Mouse (Mus musculus): ENCODE data around the gene Rrm2. TPM values are rescaled to one million over a fixed set of nuclear protein-coding genes. Genes with fewer than 3 reads are reported as not detected.

Rrm2 gene
- polyA plus RNA-seq, 1 experiment from 2014 or later, result 160 TPM

DNA sequence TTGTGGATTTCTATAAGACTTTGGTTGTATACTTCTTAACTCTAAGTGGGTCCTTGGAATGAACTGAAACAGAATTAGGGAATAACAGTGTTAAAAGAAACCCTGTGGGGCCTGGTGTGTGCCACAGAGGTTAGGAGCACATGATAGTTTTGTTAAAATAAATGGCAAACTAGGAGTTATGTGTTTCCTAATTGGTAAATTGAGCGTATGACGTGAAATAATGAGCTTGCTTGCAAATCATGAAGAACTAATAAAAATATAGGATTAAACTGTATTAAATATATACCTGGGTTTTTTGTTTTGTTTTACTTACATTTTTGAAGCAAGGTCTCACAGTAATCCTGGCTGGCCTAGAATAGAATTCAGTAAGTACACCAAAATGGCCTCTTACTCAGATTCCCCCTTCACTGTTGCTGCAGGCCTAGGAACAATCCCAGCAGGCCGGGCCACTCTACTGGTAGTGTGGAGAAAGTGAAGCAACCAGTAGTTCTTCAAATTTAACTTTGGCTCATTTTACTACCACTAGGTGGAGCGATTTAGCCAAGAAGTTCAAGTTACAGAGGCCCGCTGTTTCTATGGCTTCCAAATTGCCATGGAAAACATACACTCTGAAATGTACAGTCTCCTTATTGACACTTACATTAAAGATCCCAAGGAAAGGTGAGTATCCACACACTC lies 1.9 kb downstream of the Rrm2 start:
- 0 out of 2 replicates have a peak, but pooled peaks have one; percentile 10 for ATAC-seq (replicated peaks; ENCODE audit: low FRiP score, low TSS enrichment, low read depth)
- Histone ChIP-seq H3K36me3 (ENCODE audit: control insufficient read depth, insufficient read depth, low read length) (peaks cover 44% of the 10 kb centered on the region), H3K9ac (ENCODE audit: low read length) (peak overlapping the region; percentile 83), H3K4me1 (replicated peaks; ENCODE audit: control insufficient read depth, insufficient read depth, low read length) (peaks cover 22% of the 10 kb centered on the region), H3K27me3 (replicated peaks; ENCODE audit: control insufficient read depth, insufficient read depth, low read length) (no peaks in the 10 kb centered on the region), H3K4me3 (ENCODE audit: low read depth, low read length) (peak overlapping the region; percentile 91), H3K27ac (ENCODE audit: low read depth) (peak overlapping the region; percentile 80), H3K9me3 (ENCODE audit: control insufficient read depth, low read length) (no peaks in the 10 kb centered on the region), H3K4me2 (ENCODE audit: low read length) (peak overlapping the region; percentile 62)
- WGBS, result 35% methylated on average over 5 of the region's 5 CpGs
- DNase-seq (ENCODE audit: low spot score), result peak; percentile 65

DNA sequence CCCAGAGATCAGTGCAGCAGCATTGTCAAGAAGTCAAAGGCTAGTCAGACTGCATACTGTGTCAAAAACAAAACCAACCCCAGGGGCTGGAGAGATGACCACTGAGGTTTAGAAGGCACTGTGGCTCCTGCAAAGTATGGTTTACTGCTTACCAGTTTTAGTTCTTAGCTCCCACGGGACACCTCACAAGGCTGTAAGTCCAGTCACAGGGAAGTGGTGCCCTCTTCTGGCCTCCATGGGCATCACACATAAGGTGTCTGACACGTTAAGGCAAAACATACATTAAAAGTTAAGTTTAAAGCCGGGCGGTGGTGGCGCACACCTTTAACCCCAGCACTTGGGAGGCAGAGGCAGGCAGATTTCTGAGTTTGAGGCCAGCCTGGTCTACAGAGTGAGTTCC lies 2.6 kb downstream of the Rrm2 start:
- H3K9ac ChIP-seq (ENCODE audit: low read length), result no peak overlapping the region
- peak overlapping the region; percentile 62 for H3K4me2 ChIP-seq (ENCODE audit: low read length)
- peaks cover 22% of the 10 kb centered on the region for H3K4me1 ChIP-seq (replicated peaks; ENCODE audit: control insufficient read depth, insufficient read depth, low read length)
- ATAC-seq (replicated peaks; ENCODE audit: low FRiP score, low TSS enrichment, low read depth) (no peak), DNase-seq (ENCODE audit: low spot score) (no peak)
- H3K4me3 ChIP-seq (ENCODE audit: low read depth, low read length), result peak overlapping the region; percentile 6; the same call in 1 of the 2 replicates
- peaks cover 45% of the 10 kb centered on the region for H3K36me3 ChIP-seq (ENCODE audit: control insufficient read depth, insufficient read depth, low read length)
- no peak overlapping the region for H3K27ac ChIP-seq (ENCODE audit: low read depth)
- 67% methylated on average over 5 of the region's 5 CpGs for WGBS
- H3K9me3 ChIP-seq (ENCODE audit: control insufficient read depth, low read length), result no peaks in the 10 kb centered on the region
- no peaks in the 10 kb centered on the region for H3K27me3 ChIP-seq (replicated peaks; ENCODE audit: control insufficient read depth, insufficient read depth, low read length)

DNA sequence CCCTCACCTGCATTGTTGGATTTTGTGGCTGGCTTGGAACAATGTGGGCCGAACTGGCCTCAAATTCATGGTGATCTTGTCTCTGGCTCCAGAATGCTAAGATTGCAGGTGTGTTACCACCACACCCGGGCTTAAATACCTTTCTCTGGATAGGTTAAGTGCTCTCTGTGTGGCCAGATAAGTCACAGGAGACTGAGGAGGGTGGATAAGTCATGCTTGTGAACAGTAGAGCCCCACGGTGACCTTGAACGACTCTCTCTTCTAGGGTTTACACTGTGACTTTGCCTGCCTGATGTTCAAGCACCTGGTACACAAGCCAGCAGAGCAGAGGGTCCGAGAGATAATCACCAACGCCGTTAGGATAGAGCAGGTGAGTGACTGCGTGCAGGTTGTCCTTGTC lies 4.4 kb downstream of the Rrm2 start:
- Histone ChIP-seq H3K27me3 (replicated peaks; ENCODE audit: control insufficient read depth, insufficient read depth, low read length) (no peaks in the 10 kb centered on the region), H3K36me3 (ENCODE audit: control insufficient read depth, insufficient read depth, low read length) (peaks cover 45% of the 10 kb centered on the region), H3K9ac (ENCODE audit: low read length) (peak overlapping the region; percentile 18; the same call in 1 of the 2 replicates), H3K4me2 (ENCODE audit: low read length) (no peak overlapping the region), H3K4me1 (replicated peaks; ENCODE audit: control insufficient read depth, insufficient read depth, low read length) (peaks cover 11% of the 10 kb centered on the region), H3K9me3 (ENCODE audit: control insufficient read depth, low read length) (no peaks in the 10 kb centered on the region), H3K4me3 (ENCODE audit: low read depth, low read length) (no peak overlapping the region), H3K27ac (ENCODE audit: low read depth) (no peak overlapping the region)
- ATAC-seq (replicated peaks; ENCODE audit: low FRiP score, low TSS enrichment, low read depth), result no peak
- no peak for DNase-seq (ENCODE audit: low spot score)
- 77% methylated on average over 8 of the region's 8 CpGs for WGBS

DNA sequence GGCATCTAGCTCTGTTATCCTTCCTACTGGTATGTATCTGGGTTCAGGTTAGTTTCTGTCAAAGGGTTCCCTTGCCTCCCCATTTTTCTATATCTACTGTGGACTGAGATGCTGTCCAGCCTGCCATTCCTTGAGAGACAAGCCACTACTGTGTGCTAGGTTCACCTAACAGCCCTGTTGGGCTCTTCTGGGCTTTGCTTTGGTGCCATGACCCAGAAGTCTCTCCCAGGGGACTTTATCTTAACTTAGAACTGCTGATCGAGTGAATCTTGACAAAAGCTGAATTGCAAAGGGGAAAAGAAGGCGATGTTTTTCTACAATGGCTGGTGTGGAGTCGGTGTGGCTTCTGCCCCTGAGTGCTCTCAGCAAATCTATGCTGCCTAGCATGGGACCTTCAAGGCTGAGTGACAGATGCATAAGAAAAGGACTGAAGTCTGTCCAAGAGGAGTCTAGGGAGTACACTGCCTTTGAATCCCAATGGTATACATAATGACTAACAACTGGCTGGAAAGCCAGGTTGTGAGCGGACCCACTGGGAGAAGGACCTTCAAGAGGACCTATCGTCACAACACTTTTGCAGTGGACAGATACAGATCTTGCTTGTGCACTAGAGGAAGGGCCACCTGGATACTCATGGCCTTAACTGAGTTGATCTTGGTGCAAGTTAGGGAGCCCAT lies 6.7 kb downstream of the Rrm2 start:
- Histone ChIP-seq H3K36me3 (ENCODE audit: control insufficient read depth, insufficient read depth, low read length) (peaks cover 45% of the 10 kb centered on the region), H3K4me3 (ENCODE audit: low read depth, low read length) (no peak overlapping the region), H3K27me3 (replicated peaks; ENCODE audit: control insufficient read depth, insufficient read depth, low read length) (no peaks in the 10 kb centered on the region), H3K4me2 (ENCODE audit: low read length) (no peak overlapping the region), H3K9me3 (ENCODE audit: control insufficient read depth, low read length) (no peaks in the 10 kb centered on the region), H3K4me1 (replicated peaks; ENCODE audit: control insufficient read depth, insufficient read depth, low read length) (peaks cover 5% of the 10 kb centered on the region), H3K9ac (ENCODE audit: low read length) (no peak overlapping the region), H3K27ac (ENCODE audit: low read depth) (no peak overlapping the region)
- WGBS, result 78% methylated on average over 5 of the region's 5 CpGs
- ATAC-seq (replicated peaks; ENCODE audit: low FRiP score, low TSS enrichment, low read depth) (no peak), DNase-seq (ENCODE audit: low spot score) (no peak)

DNA sequence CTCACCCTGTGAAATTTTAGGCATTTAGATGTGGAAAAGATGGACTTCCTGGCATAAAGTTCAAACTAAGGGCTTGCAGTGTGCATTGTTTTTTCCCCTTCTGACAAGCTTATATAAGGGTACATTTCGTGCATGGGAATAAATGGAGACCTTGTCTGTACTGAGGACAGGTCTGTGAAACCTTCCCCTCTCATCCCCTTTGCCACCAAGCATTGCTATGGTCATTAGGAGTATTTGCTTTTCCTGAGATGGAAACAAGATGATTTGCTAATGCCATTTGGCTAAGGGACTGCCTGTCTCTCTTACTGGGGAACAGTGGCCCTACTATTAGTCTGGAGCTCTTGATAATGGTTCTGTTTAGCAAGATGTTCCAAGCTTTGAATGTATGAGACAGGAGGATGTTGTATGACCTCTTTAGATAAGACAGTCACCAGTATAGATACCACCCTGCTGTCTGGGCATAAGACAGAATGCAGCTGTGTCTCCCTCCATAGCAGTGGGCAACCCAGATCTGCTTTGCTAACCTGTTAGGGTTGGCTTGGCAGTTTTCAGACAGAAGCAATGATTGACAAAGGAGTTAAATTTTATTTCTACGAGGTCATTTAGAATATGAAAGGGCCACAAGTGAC lies 7.3 kb downstream of the Rrm2 start:
- no peak for ATAC-seq (replicated peaks; ENCODE audit: low FRiP score, low TSS enrichment, low read depth)
- 73% methylated on average over 2 of the region's 2 CpGs for whole genome bisulfite sequencing
- H3K27ac ChIP-seq (ENCODE audit: low read depth), result no peak overlapping the region

DNA sequence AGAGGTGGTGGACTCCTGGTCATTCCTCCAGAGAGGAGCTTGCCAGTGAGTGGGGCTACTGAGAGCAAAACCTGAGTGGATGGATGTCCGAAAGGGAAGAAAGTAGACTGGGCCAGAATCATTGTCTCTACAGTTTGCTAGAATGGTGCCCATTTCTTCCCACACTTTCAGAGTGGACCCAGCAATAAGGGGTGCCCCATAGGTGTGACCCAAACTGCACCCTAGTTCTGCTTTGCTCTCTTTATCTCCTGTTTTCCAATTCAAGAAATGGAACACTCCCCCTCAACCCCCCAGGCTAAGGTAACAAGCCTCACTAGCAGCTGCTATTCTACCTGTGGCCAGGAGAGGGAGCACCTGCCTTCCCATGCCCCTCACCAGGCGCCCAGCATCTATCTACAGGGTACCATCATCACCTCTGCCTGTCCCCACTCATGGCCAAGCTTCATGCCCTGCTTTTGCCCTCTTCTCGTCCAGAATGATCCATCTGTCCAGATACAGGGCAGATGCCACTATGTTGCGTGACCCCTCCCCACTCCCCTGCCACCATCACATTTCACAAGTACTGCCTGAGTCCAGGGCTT lies 8.8 kb downstream of the Rrm2 start:
- H3K9ac ChIP-seq (ENCODE audit: low read length), result no peak overlapping the region
- no peaks in the 10 kb centered on the region for H3K4me1 ChIP-seq (replicated peaks; ENCODE audit: control insufficient read depth, insufficient read depth, low read length)
- no peak overlapping the region for H3K4me3 ChIP-seq (ENCODE audit: low read depth, low read length)
- H3K36me3 ChIP-seq (ENCODE audit: control insufficient read depth, insufficient read depth, low read length), result peaks cover 31% of the 10 kb centered on the region
- H3K27me3 ChIP-seq (replicated peaks; ENCODE audit: control insufficient read depth, insufficient read depth, low read length), result no peaks in the 10 kb centered on the region
- WGBS, result 46% methylated on average over 4 of the region's 4 CpGs
- peak; percentile 38; the same call in 1 of the 2 replicates for ATAC-seq (replicated peaks; ENCODE audit: low FRiP score, low TSS enrichment, low read depth)
- H3K4me2 ChIP-seq (ENCODE audit: low read length), result no peak overlapping the region
- no peak overlapping the region for H3K27ac ChIP-seq (ENCODE audit: low read depth)
- peak; percentile 67 for DNase-seq (ENCODE audit: low spot score)
- no peaks in the 10 kb centered on the region for H3K9me3 ChIP-seq (ENCODE audit: control insufficient read depth, low read length)

More for the DNA sequence above, 7.3 kb downstream of the Rrm2 start:
- H3K9me3 ChIP-seq (ENCODE audit: control insufficient read depth, low read length), result no peaks in the 10 kb centered on the region
- no peaks in the 10 kb centered on the region for H3K27me3 ChIP-seq (replicated peaks; ENCODE audit: control insufficient read depth, insufficient read depth, low read length)
- peaks cover 45% of the 10 kb centered on the region for H3K36me3 ChIP-seq (ENCODE audit: control insufficient read depth, insufficient read depth, low read length)
- peaks cover 4% of the 10 kb centered on the region for H3K4me1 ChIP-seq (replicated peaks; ENCODE audit: control insufficient read depth, insufficient read depth, low read length)
- no peak for DNase-seq (ENCODE audit: low spot score)
- H3K4me2 ChIP-seq (ENCODE audit: low read length), result no peak overlapping the region
- H3K4me3 ChIP-seq (ENCODE audit: low read depth, low read length), result no peak overlapping the region
- no peak overlapping the region for H3K9ac ChIP-seq (ENCODE audit: low read length)

DNA sequence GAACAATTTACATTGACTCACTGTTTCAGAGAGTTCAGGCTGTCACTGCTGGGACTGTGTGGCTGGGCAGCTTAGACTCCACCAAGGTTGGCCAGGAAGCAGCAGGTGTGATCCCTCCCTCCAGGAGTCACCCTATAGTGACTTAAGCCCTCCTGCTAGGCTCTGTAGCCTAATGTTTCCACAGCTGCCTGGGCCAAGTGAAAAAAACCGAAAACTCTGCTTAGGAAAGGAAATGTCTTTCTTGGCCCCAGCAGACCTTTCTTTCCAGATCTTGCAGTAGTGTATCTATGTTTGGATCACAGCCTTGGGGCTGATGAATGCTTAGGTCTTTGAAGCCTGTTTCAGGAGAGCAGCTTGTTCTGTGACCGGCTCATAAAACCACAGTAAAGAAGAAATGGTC lies 15.4 kb downstream of the Rrm2 start:
- Histone ChIP-seq H3K9me3 (ENCODE audit: control insufficient read depth, low read length) (no peaks in the 10 kb centered on the region), H3K27me3 (replicated peaks; ENCODE audit: control insufficient read depth, insufficient read depth, low read length) (no peaks in the 10 kb centered on the region), H3K36me3 (ENCODE audit: control insufficient read depth, insufficient read depth, low read length) (no peaks in the 10 kb centered on the region), H3K4me3 (ENCODE audit: low read depth, low read length) (no peak overlapping the region), H3K27ac (ENCODE audit: low read depth) (peak overlapping the region; percentile 62; the same call in 1 of the 2 replicates), H3K9ac (ENCODE audit: low read length) (no peak overlapping the region), H3K4me2 (ENCODE audit: low read length) (no peak overlapping the region), H3K4me1 (replicated peaks; ENCODE audit: control insufficient read depth, insufficient read depth, low read length) (peaks cover 14% of the 10 kb centered on the region)
- DNase-seq (ENCODE audit: low spot score), result no peak
- no peak for ATAC-seq (replicated peaks; ENCODE audit: low FRiP score, low TSS enrichment, low read depth)
- WGBS, result 27% methylated on average over 2 of the region's 2 CpGs

DNA sequence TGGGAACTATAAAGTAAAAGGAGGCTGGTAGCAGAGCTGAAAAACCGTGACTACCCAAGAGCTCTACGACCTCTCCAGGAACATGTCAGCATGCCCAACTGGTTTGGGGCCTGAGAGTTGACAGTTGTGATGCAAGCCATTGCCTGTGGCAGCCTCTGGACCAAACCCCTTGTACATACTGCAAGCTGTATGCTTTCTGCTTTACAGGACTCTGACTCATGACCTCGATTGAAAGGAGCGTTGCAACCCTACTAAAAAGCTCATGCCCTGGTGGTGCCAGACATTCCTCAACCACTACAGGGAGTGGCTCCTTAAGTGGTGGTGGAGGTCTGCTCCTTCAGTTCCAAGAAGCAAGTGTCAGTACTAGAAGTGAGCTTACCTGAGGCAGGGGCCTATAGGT lies 15.8 kb downstream of the Rrm2 start:
- ATAC-seq (replicated peaks; ENCODE audit: low FRiP score, low TSS enrichment, low read depth), result peak; percentile 59
- 38% methylated on average over 4 of the region's 4 CpGs for WGBS
- DNase-seq (ENCODE audit: low spot score), result no peak
- Histone ChIP-seq H3K27me3 (replicated peaks; ENCODE audit: control insufficient read depth, insufficient read depth, low read length) (no peaks in the 10 kb centered on the region), H3K9me3 (ENCODE audit: control insufficient read depth, low read length) (peaks cover under 1% of the 10 kb centered on the region; the same call in 1 of the 2 replicates), H3K27ac (ENCODE audit: low read depth) (peak overlapping the region; percentile 62), H3K4me2 (ENCODE audit: low read length) (no peak overlapping the region), H3K9ac (ENCODE audit: low read length) (no peak overlapping the region), H3K4me1 (replicated peaks; ENCODE audit: control insufficient read depth, insufficient read depth, low read length) (peaks cover 14% of the 10 kb centered on the region), H3K4me3 (ENCODE audit: low read depth, low read length) (no peak overlapping the region), H3K36me3 (ENCODE audit: control insufficient read depth, insufficient read depth, low read length) (no peaks in the 10 kb centered on the region)
